Mouse (Mus musculus) embryonic fibroblast, embryonic 13.5 days (primary cell): ENCODE measurements around the gene Ugt1a10.

Experiments used
- CTCF ChIP-seq: IDR thresholded peaks from 2 replicates; pipeline ENCODE4 v1.5.1; 2011; ENCODE audit warnings: mild to moderate bottlenecking, control low read depth, low read length, moderate library complexity, borderline replicate concordance; ENCODE audit not compliant: insufficient read depth
- POLR2A ChIP-seq: IDR thresholded peaks from 2 replicates; pipeline ENCODE4 v1.6.1; 2011; ENCODE audit warnings: low read depth, mild to moderate bottlenecking, control low read depth, low read length, moderate library complexity

DNA sequence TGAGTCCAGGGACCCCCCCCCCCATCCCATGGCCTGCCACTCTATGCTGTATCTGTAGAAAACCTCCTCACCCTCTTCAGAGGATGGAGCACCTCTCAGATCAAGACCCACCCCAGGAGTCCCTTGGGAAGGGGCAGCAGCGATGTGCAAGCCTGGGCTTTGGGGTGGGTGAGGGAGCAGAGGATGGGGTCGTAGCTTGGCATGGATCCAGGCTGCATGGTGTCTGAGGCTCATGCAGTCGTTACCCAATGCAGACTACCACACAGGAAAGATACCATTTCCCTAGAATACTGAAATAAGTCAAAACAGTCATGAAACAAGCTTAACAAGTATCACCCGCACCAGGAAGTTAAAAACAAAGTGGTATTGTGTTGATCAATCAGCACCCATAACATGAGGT, 193.5 kb downstream of the Ugt1a10 start:
- TF ChIP-seq CTCF: no peak
- TF ChIP-seq POLR2A: no peak
